Mouse (Mus musculus) liver, adult 2 months (tissue): ENCODE measurements around the gene Zfp961.

Experiments used
- CTCF ChIP-seq: fragments of 200-500 bp; IDR thresholded peaks from 2 replicates; pipeline ENCODE4 v1.5.1; 2011; ENCODE audit warnings: low read depth, low read length, control low read depth
- POLR2A ChIP-seq: fragments of 200-500 bp; IDR thresholded peaks from 2 replicates; pipeline ENCODE4 v1.6.1; 2011; ENCODE audit warnings: low read length, control low read depth; ENCODE audit not compliant: insufficient read depth; ENCODE audit errors: extremely low read depth

GRCm38 (mm10) chr8:71999434-71999833, 48.6 kb downstream of the Zfp961 start:
- TF ChIP-seq POLR2A (no peak), CTCF (no peak)
